Mouse (Mus musculus) lung, embryonic 14.5 days (tissue): Measurements from ENCODE around the gene Gm4871. TPM values are rescaled to one million over a fixed set of nuclear protein-coding genes. Genes with fewer than 3 reads are reported as not detected.
"Not testable (repeated sequence)": the region's sequence is repeated elsewhere in the genome, so short reads cannot be mapped to it uniquely, and the experiment has no call there.

Experiments used
- ATAC-seq: fragments of 200-750 bp; cut with Nextera tagmentation; 2 replicates; pipeline ENCODE4 v1.8.0; 2017; ENCODE audit warnings: mild to moderate bottlenecking, moderate TSS enrichment, moderate library complexity; ENCODE audit not compliant: insufficient read depth
- DNase-seq: peaks from one replicate; pipeline ENCODE4 v3.0.0-alpha.2; 2015
- H3K27ac ChIP-seq: fragments of 300-500 bp; sonication (generic); 2 replicates; pipeline ENCODE4 v1.5.1; 2014; ENCODE audit warnings: low read depth, mild to moderate bottlenecking, moderate library complexity
- H3K27me3 ChIP-seq: fragments of 300-500 bp; sonication (generic); 2 replicates; pipeline ENCODE4 v1.6.1; 2014; ENCODE audit warnings: low read length, control low read depth; ENCODE audit not compliant: insufficient read depth
- H3K36me3 ChIP-seq: fragments of 300-500 bp; sonication (generic); 2 replicates; pipeline ENCODE4 v1.6.1; 2014; ENCODE audit warnings: control low read depth; ENCODE audit not compliant: insufficient read depth
- H3K4me1 ChIP-seq: fragments of 300-500 bp; sonication (generic); 2 replicates; pipeline ENCODE4 v1.6.1; 2014; ENCODE audit warnings: antibody characterized with exemption, control low read depth; ENCODE audit not compliant: insufficient read depth
- H3K4me2 ChIP-seq: fragments of 300-500 bp; sonication (generic); 2 replicates; pipeline ENCODE4 v1.6.1; 2014; ENCODE audit warnings: mild to moderate bottlenecking
- H3K4me3 ChIP-seq: fragments of 300-500 bp; sonication (generic); 2 replicates; pipeline ENCODE4 v1.5.1; 2014; ENCODE audit warnings: low read depth, low read length
- H3K9ac ChIP-seq: fragments of 300-500 bp; sonication (generic); 2 replicates; pipeline ENCODE4 v1.6.1; 2014
- H3K9me3 ChIP-seq: fragments of 300-500 bp; sonication (generic); 2 replicates; pipeline ENCODE4 v1.6.1; 2016; ENCODE audit warnings: low read depth, low read length, control low read depth
- CTCF ChIP-seq: IDR thresholded peaks from 2 replicates; pipeline ENCODE4 v1.5.1; 2016; ENCODE audit warnings: antibody characterized with exemption, low read depth
- WGBS: fragments of 180-500 bp; shearing (Covaris S2); extraction: QIAGEN DNeasy Blood & Tissue Kit; methylation state at CpG from one replicate; pipeline ENCODE4 v1.1.7; 2014; 5-methylcytosine and 5-hydroxymethylcytosine counted together
- polyA plus RNA-seq: library from polyadenylated mRNA; unstranded; fragments of >200 nt; fragmentation: Nextera tagmentation; extraction: Ambion mirVana; gene quantifications from 2 replicates; pipeline ENCODE4 v1.2.1, GENCODE M21; 2014

The Gm4871 gene
- not detected in 2 replicates for polyA plus RNA-seq

DNA sequence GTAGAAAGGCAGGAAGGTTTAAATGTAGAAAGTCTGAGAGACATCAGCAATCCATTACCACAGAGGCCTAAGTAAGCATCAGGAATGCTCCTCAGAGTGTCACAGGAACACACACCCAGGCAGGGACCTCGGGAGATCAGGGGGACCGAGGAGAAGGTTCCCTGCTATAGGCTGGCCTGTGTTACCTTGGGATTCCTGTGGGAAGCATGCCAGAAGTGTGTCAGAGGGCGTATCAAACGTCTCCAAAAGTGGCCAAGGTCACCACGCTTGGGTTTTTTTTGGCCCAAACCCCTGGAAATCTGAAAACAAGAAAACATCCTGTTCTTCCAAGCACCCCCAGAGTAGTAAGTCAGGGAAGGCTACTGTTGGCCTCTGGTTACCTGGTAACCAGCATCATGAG lies at the start of gene Gm4871:
TSS of gene Gm4871 (minus strand) at position 364 of the 400 bp plus-strand sequence.
- WGBS = 54% methylated on average over 5 of the region's 5 CpGs

DNA sequence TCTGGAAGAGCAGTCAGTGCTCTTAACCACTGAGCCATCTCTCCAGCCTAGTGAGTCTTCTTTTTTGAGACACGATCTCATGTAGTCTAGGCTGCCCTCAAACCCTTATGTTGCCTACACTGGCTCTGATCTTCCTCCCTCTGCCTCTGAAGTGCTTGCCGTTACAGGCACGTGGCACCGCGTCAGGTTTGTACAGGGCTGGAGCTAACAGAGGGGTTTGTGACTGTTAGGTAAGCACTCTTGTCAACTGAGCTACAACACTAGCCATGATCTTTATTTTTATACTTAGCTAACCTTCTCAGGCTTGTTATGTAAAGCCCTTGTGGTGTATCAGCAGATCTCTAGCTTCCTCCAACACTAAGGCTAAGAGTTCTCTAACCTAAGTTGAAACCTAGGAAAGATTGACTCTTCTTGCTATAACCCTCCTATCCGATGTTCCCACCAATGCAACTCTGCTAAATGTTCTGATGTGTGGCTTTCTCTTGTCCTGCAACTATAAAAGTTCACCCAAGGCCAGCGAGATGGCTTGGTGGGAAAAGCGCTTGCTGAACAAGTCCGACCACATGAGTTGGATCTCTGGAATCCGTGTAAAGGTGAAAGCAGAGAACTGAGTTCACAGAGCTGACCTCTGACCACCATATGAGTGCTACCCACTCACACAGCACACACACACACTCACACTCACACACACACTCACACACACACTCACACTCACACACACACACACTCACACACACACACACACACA lies 49.5 kb upstream of the Gm4871 start:
- WGBS = 68% methylated on average over 10 of the region's 10 CpGs
- ATAC-seq (no peak), DNase-seq (no peak)
- no peak overlapping the region for H3K4me2 ChIP-seq
- H3K27me3 ChIP-seq = no peaks in the 10 kb centered on the region
- no peak overlapping the region for H3K27ac ChIP-seq
- no peak overlapping the region for H3K4me3 ChIP-seq
- H3K9ac ChIP-seq = no peak overlapping the region
- no peaks in the 10 kb centered on the region for H3K9me3 ChIP-seq
- no peak for TF ChIP-seq CTCF
- no peaks in the 10 kb centered on the region for H3K36me3 ChIP-seq
- no peaks in the 10 kb centered on the region for H3K4me1 ChIP-seq

More for the DNA sequence above, at the start of gene Gm4871:
- H3K36me3 ChIP-seq, H3K9me3 ChIP-seq, H3K4me1 ChIP-seq, H3K4me3 ChIP-seq, H3K9ac ChIP-seq, H3K27me3 ChIP-seq, DNase-seq, ATAC-seq, H3K4me2 ChIP-seq, H3K27ac ChIP-seq: not testable (repeated sequence)

DNA sequence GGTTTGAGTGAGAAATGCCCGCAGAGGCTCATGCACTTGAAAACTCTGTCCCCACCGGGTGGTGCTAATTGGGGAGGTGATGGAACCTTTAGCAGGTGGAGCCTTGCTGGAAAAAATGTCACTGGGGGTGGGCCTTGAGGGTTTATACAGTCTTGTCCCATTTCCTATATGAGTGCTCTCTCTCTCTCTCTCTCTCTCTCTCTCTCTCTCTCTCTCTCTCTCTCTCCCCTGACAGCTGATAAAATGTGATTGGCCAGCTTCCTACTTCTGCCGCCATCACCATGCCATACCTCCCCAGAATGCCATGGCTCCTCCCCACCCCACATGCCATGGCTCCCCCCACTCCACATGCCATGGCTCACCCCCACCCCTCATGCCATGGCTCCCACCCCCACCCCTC lies 42.5 kb upstream of the Gm4871 start:
- H3K27ac ChIP-seq = no peak overlapping the region
- no peak overlapping the region for H3K4me2 ChIP-seq
- ATAC-seq (no peak), DNase-seq (no peak)
- no peaks in the 10 kb centered on the region for H3K27me3 ChIP-seq
- no peak overlapping the region for H3K4me3 ChIP-seq
- 53% methylated on average over 3 of the region's 3 CpGs for WGBS
- H3K4me1 ChIP-seq = no peaks in the 10 kb centered on the region
- no peak for TF ChIP-seq CTCF
- no peaks in the 10 kb centered on the region for H3K9me3 ChIP-seq
- H3K9ac ChIP-seq = no peak overlapping the region
- no peaks in the 10 kb centered on the region for H3K36me3 ChIP-seq

DNA sequence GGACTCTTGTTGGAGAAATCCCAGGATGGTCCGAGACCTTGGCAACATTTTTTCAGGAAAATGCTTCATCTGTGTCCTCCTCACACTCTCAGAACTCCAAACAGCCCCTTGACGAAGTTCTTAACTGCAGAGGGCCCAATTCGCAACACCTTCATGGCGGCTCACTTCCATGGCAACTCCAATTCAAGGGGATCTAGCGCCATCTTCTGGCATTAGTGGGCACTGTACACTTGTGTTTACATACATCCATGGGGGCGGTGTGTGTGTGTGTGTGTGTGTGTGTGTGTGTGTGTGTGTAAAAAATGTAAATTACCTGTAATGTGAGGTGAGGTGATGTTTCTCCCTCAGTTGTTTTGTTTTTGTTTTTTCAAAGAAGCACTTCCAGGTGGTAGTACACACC lies 38.8 kb upstream of the Gm4871 start:
- peak; percentile 56 for TF ChIP-seq CTCF
- peak; percentile 51 for DNase-seq
- Histone ChIP-seq H3K4me2 (no peak overlapping the region), H3K27ac (no peak overlapping the region), H3K4me3 (no peak overlapping the region), H3K4me1 (no peaks in the 10 kb centered on the region), H3K27me3 (no peaks in the 10 kb centered on the region), H3K36me3 (no peaks in the 10 kb centered on the region), H3K9ac (no peak overlapping the region), H3K9me3 (no peaks in the 10 kb centered on the region)
- ATAC-seq = no peak
- WGBS = 47% methylated on average over 6 of the region's 6 CpGs

DNA sequence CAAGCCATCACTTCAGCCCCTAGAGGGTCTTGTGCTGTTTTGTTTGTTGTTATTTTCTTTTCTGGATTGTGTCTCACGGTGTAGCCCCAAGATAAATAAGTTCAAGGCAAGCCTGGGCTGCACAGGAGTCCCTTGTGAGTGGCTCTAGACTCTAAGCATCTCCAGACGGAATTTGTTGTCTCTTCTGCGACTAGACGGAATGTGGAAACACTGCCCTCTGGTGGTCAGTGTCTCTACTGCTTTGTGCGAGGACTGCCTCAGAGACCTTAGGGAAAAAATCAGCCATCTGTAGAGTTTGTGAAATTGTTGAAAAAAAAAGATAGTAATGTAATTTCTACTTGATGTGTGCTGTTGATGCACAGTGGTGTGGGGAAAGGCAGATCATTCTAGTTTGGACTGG lies 37.2 kb upstream of the Gm4871 start:
- peak; percentile 62; the same call in 1 of the 2 replicates for ATAC-seq
- Histone ChIP-seq H3K27ac (no peak overlapping the region), H3K4me2 (no peak overlapping the region), H3K9me3 (no peaks in the 10 kb centered on the region), H3K4me1 (no peaks in the 10 kb centered on the region), H3K27me3 (no peaks in the 10 kb centered on the region), H3K4me3 (no peak overlapping the region), H3K9ac (no peak overlapping the region), H3K36me3 (no peaks in the 10 kb centered on the region)
- peak; percentile 93 for DNase-seq
- 0% methylated on average over 5 of the region's 5 CpGs for WGBS
- peak; percentile 88 for TF ChIP-seq CTCF

DNA sequence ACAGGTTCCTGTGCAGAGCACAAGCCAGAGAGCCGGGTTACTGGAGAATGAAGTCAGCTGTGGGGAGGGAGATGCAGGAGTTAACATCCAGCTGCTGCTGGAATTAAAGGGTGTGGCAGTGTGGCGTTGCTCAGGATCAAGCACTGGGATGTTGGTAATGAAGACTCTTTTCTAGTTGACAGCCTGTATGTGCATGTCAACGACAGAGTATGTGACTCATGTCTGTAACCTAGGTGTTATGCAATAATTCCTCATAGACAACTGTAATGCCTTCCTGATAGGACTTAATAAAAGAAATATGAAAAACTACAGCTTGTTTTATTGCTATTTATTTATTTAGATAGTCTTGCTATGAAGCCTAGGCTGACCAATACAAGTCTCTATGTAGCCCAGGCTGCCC lies 36.3 kb upstream of the Gm4871 start:
- ATAC-seq (no peak), DNase-seq (no peak)
- no peaks in the 10 kb centered on the region for H3K36me3 ChIP-seq
- H3K27ac ChIP-seq = no peak overlapping the region
- TF ChIP-seq CTCF = no peak
- no peak overlapping the region for H3K4me2 ChIP-seq
- 43% methylated on average over 3 of the region's 3 CpGs for WGBS
- H3K4me3 ChIP-seq = no peak overlapping the region
- no peaks in the 10 kb centered on the region for H3K9me3 ChIP-seq
- no peak overlapping the region for H3K9ac ChIP-seq
- no peaks in the 10 kb centered on the region for H3K4me1 ChIP-seq
- H3K27me3 ChIP-seq = no peaks in the 10 kb centered on the region

DNA sequence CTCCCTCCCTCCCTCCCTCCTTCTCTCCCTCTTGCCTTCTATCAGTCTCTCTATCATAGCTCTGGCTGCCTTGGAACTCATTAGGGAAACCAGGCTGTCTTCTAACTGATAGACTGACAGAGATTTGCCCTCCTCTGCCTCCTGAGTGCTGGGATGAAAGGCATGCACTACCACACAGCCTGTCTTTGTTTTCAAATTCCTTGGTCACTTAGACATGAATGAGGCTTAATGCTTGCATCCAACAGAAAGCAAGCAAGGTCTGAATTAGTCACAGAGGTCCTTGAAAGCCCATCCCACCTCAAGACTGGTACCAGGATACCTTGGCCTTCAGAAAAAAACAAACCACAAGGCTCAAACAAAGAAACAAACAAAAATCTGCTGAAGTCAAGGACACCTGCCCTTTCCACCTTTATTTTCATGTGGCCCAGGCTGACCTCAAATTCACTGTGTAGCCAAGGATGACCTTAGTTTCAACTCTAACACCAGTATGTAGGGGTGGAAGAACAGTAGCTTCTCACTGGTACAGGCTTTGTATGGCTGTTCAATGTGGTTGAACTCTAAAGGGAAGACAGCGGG lies 32.3 kb upstream of the Gm4871 start:
- no peaks in the 10 kb centered on the region for H3K9me3 ChIP-seq
- no peak for DNase-seq
- TF ChIP-seq CTCF = no peak
- H3K4me2 ChIP-seq = no peak overlapping the region
- no peak overlapping the region for H3K27ac ChIP-seq
- ATAC-seq = no peak
- no peaks in the 10 kb centered on the region for H3K4me1 ChIP-seq
- H3K36me3 ChIP-seq = no peaks in the 10 kb centered on the region
- 77% methylated on average over 1 of the region's 1 CpGs for WGBS
- H3K27me3 ChIP-seq = no peaks in the 10 kb centered on the region
- no peak overlapping the region for H3K9ac ChIP-seq
- no peak overlapping the region for H3K4me3 ChIP-seq
